ENCODE assay signal across 19 mouse cellular contexts in genomic region chr14:103479446-103479845, GRCm38 (mm10). TPM values are rescaled to one million over a fixed set of nuclear protein-coding genes. Genes with fewer than 3 reads are reported as not detected.
DNase-seq lines count a peak whose midpoint lies in the region; ATAC-seq and TF ChIP-seq lines count a peak whose summit lies in the region.
"Had no signal": no experiment of that assay in that cellular context is flagged by ENCODE, and none has a peak within 500 bp of the region (broad histone marks: within the 10 kb centered on the region; RNA-seq: fewer than 3 reads in every experiment).

No protein-coding gene starts in this region.

- no peaks in the 10 kb centered on the region for H3K27me3 ChIP-seq in kidney, adult 2 months (replicated peaks; ENCODE audit: control insufficient read depth, insufficient read depth, low read length)
- no peaks in the 10 kb centered on the region for H3K27me3 ChIP-seq in Patski
- H3K27me3 ChIP-seq: forebrain, embryonic 13.5 days; heart, embryonic 15.5 days; limb, embryonic 13.5 days; liver, embryonic 15.5 days; midbrain, embryonic 15.5 days had no signal

- no peak overlapping the region for H3K4me3 ChIP-seq in kidney, adult 2 months (ENCODE audit: insufficient read depth, low read depth, low read length)
- no peak overlapping the region for H3K4me3 ChIP-seq in lung, adult 2 months (replicated peaks; ENCODE audit: extremely low read depth, low read depth, low read length)
- H3K4me3 ChIP-seq: embryonic facial prominence, embryonic 10.5 days; forebrain, embryonic 13.5 days; heart, embryonic 15.5 days; limb, embryonic 13.5 days; liver, embryonic 15.5 days; midbrain, embryonic 15.5 days had no signal

- no peak overlapping the region for H3K27ac ChIP-seq in kidney, adult 2 months (ENCODE audit: insufficient read depth, low read depth, low read length)
- H3K27ac ChIP-seq: embryonic facial prominence, embryonic 10.5 days; forebrain, embryonic 13.5 days; heart, embryonic 15.5 days; limb, embryonic 13.5 days; liver, embryonic 15.5 days; midbrain, embryonic 15.5 days had no signal

- in situ Hi-C loops in Patski (cut with MboI; ENCODE audit: low pct_unique_long_range_greater_than_20kb) = no loop called here

- 53% methylated on average over 7 of the region's 7 CpGs for WGBS in kidney, adult 2 months
- WGBS in lung, adult 2 months = 50% methylated on average over 7 of the region's 7 CpGs

- peak; percentile 42; the same call in 1 of the 2 replicates for TF ChIP-seq CTCF in kidney, adult 2 months (conservative IDR thresholded peaks at IDR 0.05; ENCODE audit: insufficient read depth, insufficient read length, low read depth, low read length)
- TF ChIP-seq CTCF in lung, adult 2 months (IDR thresholded peaks at IDR 0.05; ENCODE audit: insufficient read depth, low read length) = peak; percentile 13; the same call in 1 of the 2 replicates
- TF ChIP-seq CTCF in Patski (IDR thresholded peaks at IDR 0.05) = peak; percentile 68

- peak; percentile 21 for DNase-seq in embryo, embryonic 10.5 days (ENCODE audit: low spot score)
- no peak for DNase-seq in embryo, embryonic 9.5 days (ENCODE audit: extremely low spot score)
- no peak for DNase-seq in kidney, adult 2 months
- DNase-seq in kidney, adult 11 months = no peak
- DNase-seq in lung, adult 2 months = no peak
- no peak for DNase-seq in lung, postnatal 10 days
- no peak for DNase-seq in Patski (ENCODE audit: low read depth, low spot score)
- no peak for DNase-seq in right cerebral cortex, postnatal 14 days
- DNase-seq: adrenal gland, postnatal 36 days; B cell, adult 2 months; cerebellum, adult 9-11 months; heart, adult 11 months had no signal

- CTCF ChIA-PET in Patski (lab: Charles Lee) = interaction anchor here (1.1 to 2.3 kb wide), 9 partner anchors 8 to 262 kb away, joined by 3 to 18 read pairs (median 7); partner anchors contain the start of gene Scel

- no peak for TF ChIP-seq POLR2A in kidney, adult 2 months (IDR thresholded peaks at IDR 0.05; ENCODE audit: low read depth, low read length)
- no peak for TF ChIP-seq POLR2A in lung, adult 2 months (IDR thresholded peaks at IDR 0.05; ENCODE audit: borderline replicate concordance, extremely low read depth, low read depth, low read length)

- POLR2A ChIA-PET in Patski (lab: Charles Lee) = interaction anchor here (0.5 kb wide), 1 partner anchor 79 kb away, joined by 3 read pairs; no protein-coding TSS in a partner anchor

- no peaks in the 10 kb centered on the region for H3K36me3 ChIP-seq in kidney, adult 2 months (ENCODE audit: control insufficient read depth, insufficient read depth, low read length)
- H3K36me3 ChIP-seq: embryonic facial prominence, embryonic 10.5 days; heart, embryonic 15.5 days; limb, embryonic 13.5 days; liver, embryonic 15.5 days; midbrain, embryonic 15.5 days had no signal

- ATAC-seq in Patski = peak; percentile 69
- ATAC-seq: forebrain, embryonic 13.5 days; midbrain, embryonic 15.5 days had no signal

- H3K4me1 ChIP-seq in kidney, adult 2 months (ENCODE audit: control insufficient read depth, insufficient read depth, low read length) = no peaks in the 10 kb centered on the region
- no peaks in the 10 kb centered on the region for H3K4me1 ChIP-seq in lung, adult 2 months (ENCODE audit: control insufficient read depth, insufficient read depth, low read length)
- H3K4me1 ChIP-seq: embryonic facial prominence, embryonic 10.5 days; forebrain, embryonic 13.5 days; heart, embryonic 15.5 days; limb, embryonic 13.5 days; liver, embryonic 15.5 days; midbrain, embryonic 15.5 days had no signal

RNA-seq across cellular contexts. Expression of gene Scel, which starts 33.7 kb away (rescaled TPM):
- 1.8 and 2.7 TPM in 2 replicates for polyA plus RNA-seq in kidney, adult 2 months (2012; rRNA removed)
- 6.4 and 8.1 TPM in 2 replicates for polyA plus RNA-seq in lung, adult 2 months (2012; rRNA removed)
- polyA plus RNA-seq in Patski (2021) = 66.6 TPM
- polyA plus RNA-seq: small intestine, adult 2 months had no signal

Comparison
In these comparisons a context has a peak if more than half of its experiments do, and no peak if none do; other contexts are left out.
1. CTCF ChIP-seq: peak in every context shown above with its lines; median percentile 68 in Patski; 42 in kidney, adult 2 months; 13 in lung, adult 2 months.